Mouse (Mus musculus): ENCODE measurements around the gene Capn7. TPM values are rescaled to one million over a fixed set of nuclear protein-coding genes. Genes with fewer than 3 reads are reported as not detected.

Capn7 gene
- polyA plus RNA-seq, 1 experiment = 22.8 TPM

DNA sequence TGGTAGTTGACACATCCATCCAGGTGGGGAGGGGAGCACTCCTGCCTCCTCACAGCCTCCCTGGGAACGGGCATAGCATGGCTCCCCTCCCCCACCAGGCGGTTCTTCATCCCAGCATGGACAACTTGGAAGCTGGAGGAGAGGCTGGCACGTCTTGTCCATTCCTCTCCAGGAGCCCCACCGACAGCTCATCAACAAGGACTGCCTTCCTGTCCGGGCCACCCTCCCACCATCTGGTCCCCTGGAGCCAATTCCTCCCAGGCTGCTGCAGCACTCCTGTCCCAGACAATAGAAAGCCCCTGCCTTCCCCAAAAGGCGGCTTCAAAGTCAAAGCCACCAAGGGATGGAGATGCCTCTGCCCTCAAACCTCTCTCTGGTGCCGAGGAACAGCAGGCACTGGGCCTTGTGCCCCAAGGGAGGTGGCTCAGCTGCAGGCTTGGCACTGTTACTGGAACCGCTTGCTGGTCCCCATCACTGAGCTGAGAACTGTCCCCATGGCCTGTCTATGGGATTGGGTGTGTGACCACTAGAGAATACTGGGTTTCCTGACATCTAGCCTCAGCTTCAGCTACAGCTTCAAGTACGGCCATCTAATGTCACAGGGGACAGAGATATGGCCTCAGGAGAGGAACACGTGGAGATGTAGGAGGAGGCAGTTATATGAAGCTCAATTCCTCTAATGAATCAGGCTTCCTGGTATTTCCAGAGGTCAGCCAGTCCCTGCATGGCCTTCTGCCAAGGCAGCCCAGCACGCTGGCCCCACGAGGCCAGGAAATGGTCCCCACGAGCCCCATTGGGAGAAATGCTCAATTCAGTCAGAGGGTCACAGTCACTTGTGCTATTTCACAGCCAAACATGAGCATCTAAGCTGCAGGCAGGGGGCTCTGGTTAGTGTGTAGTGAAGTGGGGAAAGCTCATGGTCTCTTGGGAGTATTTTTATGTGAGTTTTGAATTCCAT, 48.2 kb downstream of the Capn7 start:
- Histone ChIP-seq H3K9me3 (replicated peaks; ENCODE audit: control insufficient read depth, insufficient read depth, low read length, poor library complexity, severe bottlenecking) (no peaks in the 10 kb centered on the region), H3K9ac (ENCODE audit: low read depth, poor library complexity, severe bottlenecking) (no peak overlapping the region), H3K27me3 (ENCODE audit: control insufficient read depth, insufficient read depth, low read length, poor library complexity, severe bottlenecking) (no peaks in the 10 kb centered on the region), H3K36me3 (ENCODE audit: control insufficient read depth, insufficient read depth, low read length, poor library complexity, severe bottlenecking) (no peaks in the 10 kb centered on the region), H3K27ac (ENCODE audit: insufficient read depth, low read length) (no peak overlapping the region), H3K4me3 (ENCODE audit: low read depth, low read length) (no peak overlapping the region), H3K4me1 (ENCODE audit: control insufficient read depth, insufficient read depth, low read length) (no peaks in the 10 kb centered on the region)
- no peak for TF ChIP-seq EP300 (IDR thresholded peaks at IDR 0.05; ENCODE audit: insufficient read depth, low read depth, low read length)
- no peak for TF ChIP-seq CTCF (IDR thresholded peaks at IDR 0.05; ENCODE audit: low read depth, low read length)
- TF ChIP-seq POLR2A (IDR thresholded peaks at IDR 0.05; ENCODE audit: insufficient read depth, low read length) = no peak

DNA sequence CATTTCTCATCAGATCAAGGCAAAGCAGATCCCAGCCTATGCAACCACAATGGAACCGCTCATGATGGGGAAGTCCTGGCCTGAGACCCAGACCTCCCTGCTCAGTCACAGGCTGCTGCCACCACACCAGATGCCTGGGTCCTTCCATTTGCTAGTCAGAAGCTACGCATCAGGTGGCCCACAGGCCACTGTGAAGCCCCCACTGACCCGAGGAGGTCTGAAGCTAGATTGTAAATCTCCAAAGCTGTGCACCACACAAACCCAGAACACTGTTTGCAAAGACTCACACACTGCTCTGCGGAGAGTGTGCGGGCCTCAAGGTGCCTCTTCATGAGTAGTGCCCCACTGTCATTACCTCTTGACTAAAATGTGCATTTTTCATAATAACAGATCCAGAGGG, 49.0 kb downstream of the Capn7 start:
- H3K9me3 ChIP-seq (replicated peaks; ENCODE audit: control insufficient read depth, insufficient read depth, low read length, poor library complexity, severe bottlenecking) = no peaks in the 10 kb centered on the region
- H3K4me3 ChIP-seq (ENCODE audit: low read depth, low read length) = no peak overlapping the region
- H3K36me3 ChIP-seq (ENCODE audit: control insufficient read depth, insufficient read depth, low read length, poor library complexity, severe bottlenecking) = no peaks in the 10 kb centered on the region
- no peaks in the 10 kb centered on the region for H3K4me1 ChIP-seq (ENCODE audit: control insufficient read depth, insufficient read depth, low read length)
- TF ChIP-seq EP300 (IDR thresholded peaks at IDR 0.05; ENCODE audit: insufficient read depth, low read depth, low read length) (no peak), POLR2A (IDR thresholded peaks at IDR 0.05; ENCODE audit: insufficient read depth, low read length) (no peak), CTCF (IDR thresholded peaks at IDR 0.05; ENCODE audit: low read depth, low read length) (no peak)
- no peak overlapping the region for H3K27ac ChIP-seq (ENCODE audit: insufficient read depth, low read length)
- H3K9ac ChIP-seq (ENCODE audit: low read depth, poor library complexity, severe bottlenecking) = no peak overlapping the region
- H3K27me3 ChIP-seq (ENCODE audit: control insufficient read depth, insufficient read depth, low read length, poor library complexity, severe bottlenecking) = no peaks in the 10 kb centered on the region

DNA sequence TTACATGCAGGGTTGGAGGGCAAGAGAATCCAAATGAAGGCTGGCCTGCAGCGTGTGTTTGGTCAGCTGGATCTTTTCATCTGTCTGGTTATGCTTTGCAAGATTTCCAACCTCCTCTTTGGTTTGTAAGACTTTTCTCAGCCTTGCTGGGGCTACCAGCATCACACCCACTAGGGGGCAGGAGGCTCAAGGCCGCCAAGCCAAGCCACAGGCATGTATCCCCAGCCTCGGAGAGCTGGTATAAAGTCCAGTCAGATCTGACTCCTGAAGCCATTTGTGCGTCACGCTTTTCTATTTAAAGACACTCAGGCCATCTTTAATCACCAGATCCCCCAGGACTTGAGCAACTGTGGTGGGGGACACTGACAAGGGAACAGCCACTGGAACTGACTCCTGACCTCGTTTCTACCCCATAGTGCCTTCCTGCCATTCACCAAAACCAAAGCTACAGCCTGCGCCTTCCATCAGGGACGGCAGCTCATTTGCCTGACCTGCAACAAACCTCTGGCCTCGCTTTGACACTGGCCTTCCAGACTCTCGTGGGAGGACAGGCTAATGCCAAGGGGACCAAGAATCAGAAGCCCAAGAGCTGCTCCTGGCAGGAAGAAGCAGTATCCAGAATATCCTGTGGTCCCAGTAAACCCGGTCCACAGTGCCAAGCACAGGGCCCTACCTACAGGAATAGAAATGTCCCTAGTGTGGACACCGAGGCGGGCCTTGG, 49.7 kb downstream of the Capn7 start:
- no peak overlapping the region for H3K9ac ChIP-seq (ENCODE audit: low read depth, poor library complexity, severe bottlenecking)
- H3K9me3 ChIP-seq (replicated peaks; ENCODE audit: control insufficient read depth, insufficient read depth, low read length, poor library complexity, severe bottlenecking) = no peaks in the 10 kb centered on the region
- no peak overlapping the region for H3K27ac ChIP-seq (ENCODE audit: insufficient read depth, low read length)
- H3K4me1 ChIP-seq (ENCODE audit: control insufficient read depth, insufficient read depth, low read length) = no peaks in the 10 kb centered on the region
- peak; percentile 83 for TF ChIP-seq CTCF (IDR thresholded peaks at IDR 0.05; ENCODE audit: low read depth, low read length)
- TF ChIP-seq EP300 (IDR thresholded peaks at IDR 0.05; ENCODE audit: insufficient read depth, low read depth, low read length) = no peak
- no peaks in the 10 kb centered on the region for H3K27me3 ChIP-seq (ENCODE audit: control insufficient read depth, insufficient read depth, low read length, poor library complexity, severe bottlenecking)
- H3K4me3 ChIP-seq (ENCODE audit: low read depth, low read length) = no peak overlapping the region
- no peaks in the 10 kb centered on the region for H3K36me3 ChIP-seq (ENCODE audit: control insufficient read depth, insufficient read depth, low read length, poor library complexity, severe bottlenecking)

DNA sequence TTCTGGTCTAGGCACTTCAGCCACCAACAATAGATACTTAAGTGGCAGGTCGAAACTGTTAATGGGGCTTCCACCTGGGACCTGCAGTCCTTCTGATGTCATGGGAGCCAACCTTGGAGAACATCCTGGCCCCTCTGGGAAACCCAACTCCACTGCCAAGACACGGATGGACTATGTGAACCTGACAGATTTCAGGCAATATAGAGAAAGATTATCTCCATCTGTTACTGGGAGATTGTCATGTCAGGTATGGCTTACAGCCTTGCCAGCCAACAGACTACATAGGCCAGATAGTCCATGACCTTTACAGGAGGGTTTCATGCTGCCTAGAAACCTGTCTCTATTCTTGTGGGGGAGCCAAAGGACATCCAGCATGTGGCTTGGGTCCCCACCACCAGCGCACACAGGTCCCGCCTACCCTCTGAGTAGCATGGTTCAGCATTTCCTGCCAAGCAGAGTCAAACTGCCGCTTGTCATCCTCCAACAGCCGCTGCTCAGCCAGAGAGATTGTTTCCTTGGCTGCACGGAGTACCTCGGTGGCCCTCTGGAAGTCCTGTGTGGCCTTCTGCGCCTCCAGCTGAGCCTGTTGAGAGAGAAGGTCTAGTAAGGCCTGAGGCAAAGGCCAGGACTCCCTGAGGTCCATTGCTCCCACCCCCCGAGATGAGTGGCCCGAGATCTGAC, 51.0 kb downstream of the Capn7 start:
- Histone ChIP-seq H3K27me3 (ENCODE audit: control insufficient read depth, insufficient read depth, low read length, poor library complexity, severe bottlenecking) (no peaks in the 10 kb centered on the region), H3K27ac (ENCODE audit: insufficient read depth, low read length) (no peak overlapping the region), H3K4me1 (ENCODE audit: control insufficient read depth, insufficient read depth, low read length) (no peaks in the 10 kb centered on the region), H3K9me3 (replicated peaks; ENCODE audit: control insufficient read depth, insufficient read depth, low read length, poor library complexity, severe bottlenecking) (no peaks in the 10 kb centered on the region), H3K9ac (ENCODE audit: low read depth, poor library complexity, severe bottlenecking) (no peak overlapping the region), H3K4me3 (ENCODE audit: low read depth, low read length) (no peak overlapping the region), H3K36me3 (ENCODE audit: control insufficient read depth, insufficient read depth, low read length, poor library complexity, severe bottlenecking) (no peaks in the 10 kb centered on the region)
- no peak for TF ChIP-seq POLR2A (IDR thresholded peaks at IDR 0.05; ENCODE audit: insufficient read depth, low read length)
- TF ChIP-seq EP300 (IDR thresholded peaks at IDR 0.05; ENCODE audit: insufficient read depth, low read depth, low read length) = no peak
- TF ChIP-seq CTCF (IDR thresholded peaks at IDR 0.05; ENCODE audit: low read depth, low read length) = no peak

DNA sequence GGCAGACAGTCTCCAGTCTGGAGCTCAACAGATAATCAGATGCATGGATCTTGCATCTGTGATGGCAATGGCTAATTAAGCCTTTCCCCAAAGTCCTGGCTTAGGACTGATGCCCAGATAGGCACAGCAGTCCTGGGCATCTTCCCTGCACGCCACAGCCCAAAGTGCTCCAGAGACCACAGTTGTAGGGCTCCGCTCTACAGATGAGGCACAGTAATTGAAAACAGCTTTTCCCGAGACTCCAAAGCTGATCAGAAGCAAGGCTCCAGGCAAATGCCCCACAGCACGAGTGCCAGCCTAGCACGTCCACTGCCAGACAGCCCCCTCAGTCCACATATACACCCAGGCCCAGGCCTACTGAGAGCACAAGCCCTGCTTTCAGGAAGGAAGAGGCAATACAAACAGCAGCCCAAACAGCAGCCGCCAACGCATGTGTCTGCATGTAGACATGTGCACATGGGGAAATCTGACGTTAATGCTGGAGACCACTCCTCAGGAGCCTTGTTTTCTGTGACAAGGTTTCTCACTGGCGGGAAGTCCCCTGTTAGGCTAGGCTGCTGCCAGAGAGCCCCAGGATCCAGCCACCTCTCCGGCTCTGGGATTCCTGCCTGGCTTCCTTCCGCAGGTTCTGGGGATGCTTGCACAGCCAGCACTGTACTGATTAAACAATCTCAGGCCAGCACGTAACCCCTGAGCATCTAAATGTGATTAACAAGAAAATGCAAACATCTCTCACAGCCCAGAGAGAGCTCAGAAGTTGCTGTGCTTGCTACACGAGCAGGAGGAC, 51.8 kb downstream of the Capn7 start:
- no peaks in the 10 kb centered on the region for H3K36me3 ChIP-seq (ENCODE audit: control insufficient read depth, insufficient read depth, low read length, poor library complexity, severe bottlenecking)
- H3K9ac ChIP-seq (ENCODE audit: low read depth, poor library complexity, severe bottlenecking) = no peak overlapping the region
- peaks cover 2% of the 10 kb centered on the region for H3K4me1 ChIP-seq (ENCODE audit: control insufficient read depth, insufficient read depth, low read length)
- TF ChIP-seq CTCF (IDR thresholded peaks at IDR 0.05; ENCODE audit: low read depth, low read length) (no peak), POLR2A (IDR thresholded peaks at IDR 0.05; ENCODE audit: insufficient read depth, low read length) (no peak), EP300 (IDR thresholded peaks at IDR 0.05; ENCODE audit: insufficient read depth, low read depth, low read length) (no peak)
- H3K27me3 ChIP-seq (ENCODE audit: control insufficient read depth, insufficient read depth, low read length, poor library complexity, severe bottlenecking) = no peaks in the 10 kb centered on the region
- H3K9me3 ChIP-seq (replicated peaks; ENCODE audit: control insufficient read depth, insufficient read depth, low read length, poor library complexity, severe bottlenecking) = no peaks in the 10 kb centered on the region
- H3K4me3 ChIP-seq (ENCODE audit: low read depth, low read length) = no peak overlapping the region
- H3K27ac ChIP-seq (ENCODE audit: insufficient read depth, low read length) = no peak overlapping the region
